Mouse (Mus musculus) hindbrain, embryonic 13.5 days (tissue): ENCODE results near the gene Mettl4. TPM values are rescaled to one million over a fixed set of nuclear protein-coding genes. Genes with fewer than 3 reads are reported as not detected.
A peak's percentile ranks its signal among the peaks of the same experiment; 100 is the strongest.

Experiments
- ATAC-seq: fragments of 200-750 bp; cut with Nextera tagmentation; 2 replicates; pipeline ENCODE4 v1.8.0; 2017; ENCODE audit warnings: moderate TSS enrichment; ENCODE audit not compliant: low FRiP score
- H3K27ac ChIP-seq: fragments of 300-500 bp; sonication (generic); 2 replicates; pipeline ENCODE4 v1.5.1; 2015; ENCODE audit warnings: inconsistent platforms, mild to moderate bottlenecking, moderate library complexity
- H3K27me3 ChIP-seq: fragments of 300-500 bp; sonication (generic); 2 replicates; pipeline ENCODE4 v1.6.1; 2015; ENCODE audit warnings: mild to moderate bottlenecking, inconsistent platforms
- H3K36me3 ChIP-seq: fragments of 300-500 bp; sonication (generic); 2 replicates; pipeline ENCODE4 v1.6.1; 2015; ENCODE audit warnings: mild to moderate bottlenecking, inconsistent platforms
- H3K4me1 ChIP-seq: fragments of 300-500 bp; sonication (generic); replicated peaks from 2 replicates; pipeline ENCODE4 v1.6.1; 2015; ENCODE audit warnings: inconsistent platforms
- H3K4me2 ChIP-seq: fragments of 300-500 bp; sonication (generic); 2 replicates; pipeline ENCODE4 v1.6.1; 2015; ENCODE audit warnings: inconsistent platforms, mild to moderate bottlenecking, moderate library complexity
- H3K4me3 ChIP-seq: fragments of 300-500 bp; sonication (generic); 2 replicates; pipeline ENCODE4 v1.5.1; 2015; ENCODE audit warnings: mild to moderate bottlenecking, inconsistent platforms
- H3K9ac ChIP-seq: fragments of 300-500 bp; sonication (generic); 2 replicates; pipeline ENCODE4 v1.6.1; 2015; ENCODE audit warnings: mild to moderate bottlenecking, inconsistent platforms
- H3K9me3 ChIP-seq: fragments of 300-500 bp; sonication (generic); 2 replicates; pipeline ENCODE4 v1.6.1; 2016; ENCODE audit warnings: inconsistent platforms
- WGBS: fragments of 180-500 bp; shearing (Covaris S2); methylation state at CpG from one replicate; pipeline ENCODE4 v1.1.7; 2015; 5-methylcytosine and 5-hydroxymethylcytosine counted together
- polyA plus RNA-seq: library from polyadenylated mRNA; unstranded; fragments of >200 nt; fragmentation: Nextera tagmentation; extraction: Ambion mirVana; gene quantifications from 2 replicates; pipeline ENCODE4 v1.2.1, GENCODE M21; 2015

Mettl4 gene
- polyA plus RNA-seq, 1 experiment from 2014 or later: 24.1 TPM

GRCm38 (mm10) chr17:94673515-94674317 is 76.1 kb downstream of the Mettl4 start:
- no peaks in the 10 kb centered on the region for H3K9me3 ChIP-seq
- no peak overlapping the region for H3K4me2 ChIP-seq
- H3K36me3 ChIP-seq: no peaks in the 10 kb centered on the region
- 86% methylated on average over 6 of the region's 6 CpGs for WGBS
- ATAC-seq: peak; percentile 92
- H3K27ac ChIP-seq: no peak overlapping the region
- no peak overlapping the region for H3K9ac ChIP-seq
- no peaks in the 10 kb centered on the region for H3K4me1 ChIP-seq
- no peak overlapping the region for H3K4me3 ChIP-seq
- H3K27me3 ChIP-seq: no peaks in the 10 kb centered on the region
